Mouse (Mus musculus) limb, embryonic 13.5 days (tissue): ENCODE measurements around the gene Xrcc5. TPM values are rescaled to one million over a fixed set of nuclear protein-coding genes. Genes with fewer than 3 reads are reported as not detected.

ENCODE experiments used
- ATAC-seq: fragments of 200-750 bp; cut with Nextera tagmentation; 2 replicates; pipeline ENCODE4 v1.8.0; 2017; ENCODE audit warnings: low read depth, moderate number of reproducible peaks, moderate TSS enrichment; ENCODE audit not compliant: low FRiP score
- H3K27ac ChIP-seq: fragments of 300-500 bp; sonication (generic); 2 replicates; pipeline ENCODE4 v1.5.1; 2015; ENCODE audit warnings: inconsistent platforms, mild to moderate bottlenecking, moderate library complexity
- H3K27me3 ChIP-seq: fragments of 300-500 bp; sonication (generic); 2 replicates; pipeline ENCODE4 v1.6.1; 2015; ENCODE audit warnings: mild to moderate bottlenecking, inconsistent platforms
- H3K36me3 ChIP-seq: fragments of 300-500 bp; sonication (generic); 2 replicates; pipeline ENCODE4 v1.6.1; 2015; ENCODE audit warnings: inconsistent platforms, mild to moderate bottlenecking, moderate library complexity
- H3K4me1 ChIP-seq: fragments of 300-500 bp; sonication (generic); 2 replicates; pipeline ENCODE4 v1.6.1; 2015; ENCODE audit warnings: inconsistent platforms
- H3K4me2 ChIP-seq: fragments of 300-500 bp; sonication (generic); replicated peaks from 2 replicates; pipeline ENCODE4 v1.6.1; 2015; ENCODE audit warnings: inconsistent platforms, mild to moderate bottlenecking, moderate library complexity
- H3K4me3 ChIP-seq: fragments of 300-500 bp; sonication (generic); 2 replicates; pipeline ENCODE4 v1.5.1; 2015; ENCODE audit warnings: moderate library complexity, mild to moderate bottlenecking, inconsistent platforms
- H3K9ac ChIP-seq: fragments of 300-500 bp; sonication (generic); 2 replicates; pipeline ENCODE4 v1.6.1; 2015; ENCODE audit warnings: mild to moderate bottlenecking, inconsistent platforms
- H3K9me3 ChIP-seq: fragments of 300-500 bp; sonication (generic); 2 replicates; pipeline ENCODE4 v1.6.1; 2016; ENCODE audit warnings: inconsistent platforms
- WGBS: fragments of 180-500 bp; shearing (Covaris S2); methylation state at CpG from one replicate; pipeline ENCODE4 v1.1.7; 2015; 5-methylcytosine and 5-hydroxymethylcytosine counted together
- polyA plus RNA-seq: library from polyadenylated mRNA; unstranded; fragments of >200 nt; fragmentation: Nextera tagmentation; extraction: Ambion mirVana; gene quantifications from 2 replicates; pipeline ENCODE4 v1.2.1, GENCODE M21; 2015

The Xrcc5 gene
- polyA plus RNA-seq, 1 experiment from 2014 or later, result 56.8 TPM

- Histone ChIP-seq H3K27me3 (no peaks in the 10 kb centered on the region), H3K9me3 (no peaks in the 10 kb centered on the region), H3K36me3 (no peaks in the 10 kb centered on the region), H3K4me2 (no peak overlapping the region), H3K4me3 (no peak overlapping the region), H3K4me1 (no peaks in the 10 kb centered on the region), H3K9ac (no peak overlapping the region), H3K27ac (no peak overlapping the region)
- no peak for ATAC-seq
- WGBS, result 86% methylated on average over 8 of the region's 8 CpGs
These were observed 121.3 kb downstream of the Xrcc5 start for GRCm38 (mm10) chr1:72428526-72428925.

GRCm38 (mm10) chr1:72429107-72429807, 122.0 kb downstream of the Xrcc5 start:
- H3K4me2 ChIP-seq, result no peak overlapping the region
- no peaks in the 10 kb centered on the region for H3K4me1 ChIP-seq
- no peaks in the 10 kb centered on the region for H3K27me3 ChIP-seq
- whole genome bisulfite sequencing, result 83% methylated on average over 7 of the region's 7 CpGs
- no peak overlapping the region for H3K4me3 ChIP-seq
- H3K9me3 ChIP-seq, result no peaks in the 10 kb centered on the region
- H3K27ac ChIP-seq, result no peak overlapping the region
- H3K36me3 ChIP-seq, result no peaks in the 10 kb centered on the region
- no peak for ATAC-seq
- no peak overlapping the region for H3K9ac ChIP-seq

GRCm38 (mm10) chr1:72432579-72432978, 125.4 kb downstream of the Xrcc5 start:
- Histone ChIP-seq H3K4me3 (no peak overlapping the region), H3K9ac (no peak overlapping the region), H3K4me1 (no peaks in the 10 kb centered on the region), H3K9me3 (no peaks in the 10 kb centered on the region), H3K27me3 (no peaks in the 10 kb centered on the region), H3K36me3 (no peaks in the 10 kb centered on the region), H3K4me2 (no peak overlapping the region), H3K27ac (no peak overlapping the region)
- no peak for ATAC-seq
- WGBS, result 86% methylated on average over 1 of the region's 1 CpGs

- H3K4me3 ChIP-seq, result no peak overlapping the region
- ATAC-seq, result no peak
- H3K4me2 ChIP-seq, result no peak overlapping the region
- H3K9ac ChIP-seq, result no peak overlapping the region
- no peaks in the 10 kb centered on the region for H3K36me3 ChIP-seq
- H3K27ac ChIP-seq, result no peak overlapping the region
- H3K9me3 ChIP-seq, result no peaks in the 10 kb centered on the region
- no peaks in the 10 kb centered on the region for H3K27me3 ChIP-seq
- 78% methylated on average over 3 of the region's 3 CpGs for WGBS
- H3K4me1 ChIP-seq, result no peaks in the 10 kb centered on the region
These were observed 127.3 kb downstream of the Xrcc5 start for GRCm38 (mm10) chr1:72434510-72434909.

- no peaks in the 10 kb centered on the region for H3K9me3 ChIP-seq
- no peak overlapping the region for H3K4me2 ChIP-seq
- 75% methylated on average over 5 of the region's 5 CpGs for WGBS
- no peak overlapping the region for H3K4me3 ChIP-seq
- no peak overlapping the region for H3K9ac ChIP-seq
- H3K27me3 ChIP-seq, result no peaks in the 10 kb centered on the region
- H3K4me1 ChIP-seq, result no peaks in the 10 kb centered on the region
- no peak overlapping the region for H3K27ac ChIP-seq
- H3K36me3 ChIP-seq, result no peaks in the 10 kb centered on the region
- ATAC-seq, result no peak
These were observed 129.7 kb downstream of the Xrcc5 start for GRCm38 (mm10) chr1:72436967-72437366.

- Histone ChIP-seq H3K4me2 (no peak overlapping the region), H3K4me1 (no peaks in the 10 kb centered on the region), H3K9ac (no peak overlapping the region), H3K27me3 (no peaks in the 10 kb centered on the region), H3K4me3 (no peak overlapping the region), H3K9me3 (no peaks in the 10 kb centered on the region), H3K27ac (no peak overlapping the region), H3K36me3 (no peaks in the 10 kb centered on the region)
- no peak for ATAC-seq
- 75% methylated on average over 8 of the region's 8 CpGs for WGBS
These were observed 131.9 kb downstream of the Xrcc5 start for GRCm38 (mm10) chr1:72439146-72439545.

- H3K9ac ChIP-seq, result no peak overlapping the region
- no peak overlapping the region for H3K27ac ChIP-seq
- no peaks in the 10 kb centered on the region for H3K36me3 ChIP-seq
- ATAC-seq, result no peak
- H3K4me2 ChIP-seq, result no peak overlapping the region
- H3K9me3 ChIP-seq, result no peaks in the 10 kb centered on the region
- no peaks in the 10 kb centered on the region for H3K27me3 ChIP-seq
- 87% methylated on average over 2 of the region's 2 CpGs for WGBS
- no peaks in the 10 kb centered on the region for H3K4me1 ChIP-seq
- H3K4me3 ChIP-seq, result no peak overlapping the region
These were observed 135.5 kb downstream of the Xrcc5 start for GRCm38 (mm10) chr1:72442747-72443146.

Other genes with a start within 250 kb of the Xrcc5 start
- 1.8 and 2.2 TPM in 2 replicates for gene Mreg, start 95.1 kb upstream of the Xrcc5 start, polyA plus RNA-seq
- 35.8 and 37.5 TPM in 2 replicates for gene Pecr, start 23.1 kb upstream of the Xrcc5 start, polyA plus RNA-seq
- gene Tmem169, start 23.1 kb upstream of the Xrcc5 start, polyA plus RNA-seq, result 6.3 and 7.2 TPM in 2 replicates
- not detected in 2 replicates for gene March4, start 229.5 kb downstream of the Xrcc5 start, polyA plus RNA-seq